Mouse (Mus musculus): ENCODE results near the gene Ndfip2. TPM values are rescaled to one million over a fixed set of nuclear protein-coding genes. Genes with fewer than 3 reads are reported as not detected.

The Ndfip2 gene
- 64.2 and 65.1 TPM in 2 replicates for polyA plus RNA-seq (2015; fragmentation: Nextera tagmentation; extraction: Ambion mirVana)

DNA sequence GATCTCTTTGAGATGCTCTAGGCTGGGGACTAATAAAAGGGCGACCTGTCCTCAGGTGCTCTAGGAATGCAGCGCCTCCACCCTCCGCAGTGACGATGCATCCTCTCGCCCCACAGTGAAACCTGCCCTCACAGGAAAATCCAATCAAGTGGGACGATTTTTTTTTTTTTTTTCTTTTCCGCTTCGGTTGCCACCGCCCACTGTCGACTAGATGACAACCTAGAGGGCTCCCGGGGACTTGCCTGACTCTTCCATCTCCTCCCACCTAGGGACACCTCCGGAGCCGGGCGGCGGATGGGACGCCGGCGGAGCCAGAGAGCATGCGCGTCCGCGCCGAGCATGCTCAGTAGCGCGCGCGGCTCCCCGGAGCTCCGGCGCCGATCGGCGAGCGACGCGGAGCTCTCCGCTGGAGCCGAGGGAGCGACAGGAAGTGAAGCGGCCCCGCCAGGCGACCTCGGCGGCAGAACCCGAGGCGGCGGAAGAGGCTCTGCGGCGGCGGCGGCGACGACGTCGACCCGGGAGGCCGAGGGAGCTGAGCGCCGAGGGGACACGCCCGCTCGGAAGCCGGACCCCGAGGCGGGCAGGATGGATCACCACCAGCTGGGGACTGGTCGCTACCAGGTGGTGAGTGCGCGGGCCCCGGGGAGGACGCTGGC, at the start of gene Ndfip2:
TSS of gene Ndfip2 (plus strand) at position 195 of the 656 bp plus-strand sequence.
- Histone ChIP-seq H3K9ac (ENCODE audit: low read length) (peak within 1 kb of the TSS; percentile 91), H3K36me3 (ENCODE audit: control insufficient read depth, insufficient read depth, low read length) (no peaks in the 10 kb centered on the region), H3K4me3 (ENCODE audit: low read depth, low read length) (peak within 1 kb of the TSS; percentile 74), H3K4me2 (replicated peaks; ENCODE audit: low read depth) (peak within 1 kb of the TSS; percentile 66), H3K27me3 (ENCODE audit: control insufficient read depth, insufficient read depth, low read length) (no peaks in the 10 kb centered on the region), H3K9me3 (ENCODE audit: control insufficient read depth, low read length) (no peaks in the 10 kb centered on the region), H3K27ac (replicated peaks) (peak within 1 kb of the TSS; percentile 97), H3K4me1 (replicated peaks; ENCODE audit: control insufficient read depth, insufficient read depth) (no peaks in the 10 kb centered on the region)
- TF ChIP-seq EP300 (optimal IDR thresholded peaks at IDR 0.05), result no peak
- no peak for TF ChIP-seq CTCF (IDR thresholded peaks at IDR 0.05; ENCODE audit: low read depth)
- ATAC-seq (ENCODE audit: low FRiP score, low TSS enrichment), result peak; percentile 93
- WGBS, result 0% methylated on average over 55 of the region's 70 CpGs
- peak; percentile 87 for DNase-seq (ENCODE audit: low spot score)

DNA sequence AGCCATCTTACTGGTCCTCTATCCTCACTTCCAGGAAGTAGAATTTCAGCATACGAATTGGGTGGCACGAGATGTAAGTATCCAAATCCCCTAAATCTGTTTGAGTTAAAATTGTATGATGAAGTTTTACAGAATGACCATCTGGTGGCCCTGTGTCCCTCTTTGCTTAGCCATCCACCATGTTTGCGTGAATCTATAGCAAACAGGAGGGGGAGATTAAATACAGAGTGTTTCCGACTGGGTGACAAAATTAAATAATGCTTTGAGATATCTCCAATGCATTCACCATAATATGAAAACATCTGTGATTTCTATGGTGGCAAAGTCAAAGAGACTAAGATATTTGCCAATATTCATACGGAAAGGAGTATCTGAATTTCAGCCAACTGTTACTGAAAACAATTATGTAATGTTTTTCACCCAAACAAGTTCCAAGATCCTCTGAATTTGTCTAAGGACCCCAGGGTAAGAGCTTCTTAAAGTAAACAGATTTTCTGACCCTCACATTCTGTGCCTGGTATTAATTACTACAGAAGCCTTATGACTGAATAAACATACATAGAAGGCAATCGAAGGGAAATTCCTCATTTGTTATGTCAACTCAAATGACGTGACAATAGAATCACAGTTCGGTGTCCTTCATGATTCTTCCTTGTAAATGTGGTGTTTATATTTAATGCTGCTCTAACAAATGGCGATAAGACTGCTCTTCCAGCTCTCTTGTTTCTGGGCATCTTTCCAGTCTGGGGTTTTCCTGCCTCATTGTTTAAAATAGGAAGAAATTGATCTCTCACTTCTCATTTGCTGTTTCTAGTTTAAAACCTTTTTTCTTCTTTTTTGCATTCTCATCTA, 38.6 kb upstream of the Ndfip2 start:
- Histone ChIP-seq H3K9me3 (ENCODE audit: control insufficient read depth, low read length) (no peaks in the 10 kb centered on the region), H3K27ac (replicated peaks) (no peak overlapping the region), H3K4me3 (ENCODE audit: low read depth, low read length) (no peak overlapping the region), H3K36me3 (ENCODE audit: control insufficient read depth, insufficient read depth, low read length) (no peaks in the 10 kb centered on the region), H3K4me2 (replicated peaks; ENCODE audit: low read depth) (no peak overlapping the region), H3K9ac (ENCODE audit: low read length) (no peak overlapping the region), H3K27me3 (ENCODE audit: control insufficient read depth, insufficient read depth, low read length) (no peaks in the 10 kb centered on the region), H3K4me1 (replicated peaks; ENCODE audit: control insufficient read depth, insufficient read depth) (no peaks in the 10 kb centered on the region)
- TF ChIP-seq CTCF (IDR thresholded peaks at IDR 0.05; ENCODE audit: low read depth) (no peak), EP300 (optimal IDR thresholded peaks at IDR 0.05) (no peak)
- DNase-seq (ENCODE audit: low spot score) (no peak), ATAC-seq (ENCODE audit: low FRiP score, low TSS enrichment) (no peak)
- 36% methylated on average over 9 of the region's 9 CpGs for WGBS

DNA sequence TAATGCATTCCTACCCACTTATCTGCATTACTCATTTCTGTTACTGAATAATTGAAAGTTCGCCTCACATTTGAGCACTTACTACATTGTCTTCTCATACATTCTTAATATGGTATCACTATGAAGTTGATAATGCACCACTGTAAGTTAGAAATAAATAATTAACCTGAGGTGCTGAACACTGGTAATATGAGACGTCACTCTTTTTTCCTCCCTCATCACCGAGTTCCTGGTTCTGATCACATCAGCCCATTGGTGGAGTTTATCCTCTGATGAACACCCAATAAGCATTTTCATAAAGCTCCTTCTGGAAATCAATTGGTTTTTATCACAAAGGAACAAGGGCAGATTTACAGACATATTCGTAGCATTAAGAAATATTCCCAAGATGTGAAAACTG, 36.1 kb upstream of the Ndfip2 start:
- TF ChIP-seq CTCF (IDR thresholded peaks at IDR 0.05; ENCODE audit: low read depth) (no peak), EP300 (optimal IDR thresholded peaks at IDR 0.05) (no peak)
- no peak overlapping the region for H3K9ac ChIP-seq (ENCODE audit: low read length)
- no peak overlapping the region for H3K27ac ChIP-seq (replicated peaks)
- no peaks in the 10 kb centered on the region for H3K27me3 ChIP-seq (ENCODE audit: control insufficient read depth, insufficient read depth, low read length)
- H3K36me3 ChIP-seq (ENCODE audit: control insufficient read depth, insufficient read depth, low read length), result no peaks in the 10 kb centered on the region
- H3K4me2 ChIP-seq (replicated peaks; ENCODE audit: low read depth), result no peak overlapping the region
- no peaks in the 10 kb centered on the region for H3K4me1 ChIP-seq (replicated peaks; ENCODE audit: control insufficient read depth, insufficient read depth)
- no peak overlapping the region for H3K4me3 ChIP-seq (ENCODE audit: low read depth, low read length)
- ATAC-seq (ENCODE audit: low FRiP score, low TSS enrichment) (peak; percentile 80; the same call in 1 of the 2 replicates), DNase-seq (ENCODE audit: low spot score) (no peak)
- WGBS, result 64% methylated on average over 4 of the region's 4 CpGs
- H3K9me3 ChIP-seq (ENCODE audit: control insufficient read depth, low read length), result no peaks in the 10 kb centered on the region

DNA sequence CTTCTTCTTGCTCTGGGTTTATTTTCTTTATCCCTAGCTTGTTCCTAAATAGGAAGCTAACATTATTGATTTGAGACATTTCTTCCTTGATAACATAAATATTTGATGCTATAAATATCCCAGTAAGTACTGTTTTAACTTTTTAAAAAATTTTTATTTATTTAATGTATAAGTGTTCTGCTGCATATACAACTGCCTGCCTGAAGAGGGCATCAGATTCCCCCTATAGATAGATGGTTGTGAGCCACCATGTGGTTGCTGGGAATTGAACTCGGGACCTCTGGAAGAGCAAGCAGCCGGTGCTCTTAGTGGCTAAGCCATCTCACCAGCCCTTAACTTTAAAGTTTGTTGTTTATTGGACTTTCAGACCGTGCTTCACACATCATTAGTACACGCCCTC, 32.6 kb upstream of the Ndfip2 start:
- H3K4me1 ChIP-seq (replicated peaks; ENCODE audit: control insufficient read depth, insufficient read depth), result no peaks in the 10 kb centered on the region
- no peak overlapping the region for H3K4me2 ChIP-seq (replicated peaks; ENCODE audit: low read depth)
- H3K27me3 ChIP-seq (ENCODE audit: control insufficient read depth, insufficient read depth, low read length), result no peaks in the 10 kb centered on the region
- ATAC-seq (ENCODE audit: low FRiP score, low TSS enrichment) (no peak), DNase-seq (ENCODE audit: low spot score) (no peak)
- H3K27ac ChIP-seq (replicated peaks), result no peak overlapping the region
- WGBS, result 83% methylated on average over 4 of the region's 4 CpGs
- no peaks in the 10 kb centered on the region for H3K36me3 ChIP-seq (ENCODE audit: control insufficient read depth, insufficient read depth, low read length)
- H3K9me3 ChIP-seq (ENCODE audit: control insufficient read depth, low read length), result no peaks in the 10 kb centered on the region
- H3K9ac ChIP-seq (ENCODE audit: low read length), result no peak overlapping the region
- TF ChIP-seq CTCF (IDR thresholded peaks at IDR 0.05; ENCODE audit: low read depth) (peak; percentile 24; the same call in 1 of the 2 replicates), EP300 (optimal IDR thresholded peaks at IDR 0.05) (no peak)
- no peak overlapping the region for H3K4me3 ChIP-seq (ENCODE audit: low read depth, low read length)

- ATAC-seq (ENCODE audit: low FRiP score, low TSS enrichment), result peak; percentile 66
- Histone ChIP-seq H3K4me1 (replicated peaks; ENCODE audit: control insufficient read depth, insufficient read depth) (no peaks in the 10 kb centered on the region), H3K4me2 (replicated peaks; ENCODE audit: low read depth) (no peak overlapping the region), H3K27me3 (ENCODE audit: control insufficient read depth, insufficient read depth, low read length) (no peaks in the 10 kb centered on the region), H3K4me3 (ENCODE audit: low read depth, low read length) (no peak overlapping the region), H3K9ac (ENCODE audit: low read length) (no peak overlapping the region), H3K36me3 (ENCODE audit: control insufficient read depth, insufficient read depth, low read length) (no peaks in the 10 kb centered on the region), H3K9me3 (ENCODE audit: control insufficient read depth, low read length) (no peaks in the 10 kb centered on the region), H3K27ac (replicated peaks) (no peak overlapping the region)
- peak; percentile 77 for TF ChIP-seq CTCF (IDR thresholded peaks at IDR 0.05; ENCODE audit: low read depth)
- no peak for TF ChIP-seq EP300 (optimal IDR thresholded peaks at IDR 0.05)
- WGBS, result 36% methylated on average over 6 of the region's 6 CpGs
- peak; percentile 36 for DNase-seq (ENCODE audit: low spot score)
Observed at GRCm38 (mm10) chr14:105232421-105232820, 26.0 kb upstream of the Ndfip2 start.

GRCm38 (mm10) chr14:105236596-105236995, 21.8 kb upstream of the Ndfip2 start:
- Histone ChIP-seq H3K4me1 (replicated peaks; ENCODE audit: control insufficient read depth, insufficient read depth) (no peaks in the 10 kb centered on the region), H3K27ac (replicated peaks) (no peak overlapping the region), H3K4me2 (replicated peaks; ENCODE audit: low read depth) (no peak overlapping the region), H3K9ac (ENCODE audit: low read length) (no peak overlapping the region), H3K9me3 (ENCODE audit: control insufficient read depth, low read length) (no peaks in the 10 kb centered on the region), H3K36me3 (ENCODE audit: control insufficient read depth, insufficient read depth, low read length) (no peaks in the 10 kb centered on the region), H3K27me3 (ENCODE audit: control insufficient read depth, insufficient read depth, low read length) (no peaks in the 10 kb centered on the region), H3K4me3 (ENCODE audit: low read depth, low read length) (no peak overlapping the region)
- TF ChIP-seq CTCF (IDR thresholded peaks at IDR 0.05; ENCODE audit: low read depth) (no peak), EP300 (optimal IDR thresholded peaks at IDR 0.05) (no peak)
- WGBS, result 41% methylated on average over 4 of the region's 4 CpGs
- no peak for ATAC-seq (ENCODE audit: low FRiP score, low TSS enrichment)
- no peak for DNase-seq (ENCODE audit: low spot score)

Measured in stomach, postnatal 0 days (tissue).